Mouse (Mus musculus): Measurements from ENCODE around the gene 1810049J17Rik.

1810049J17Rik gene

GRCm38 (mm10) chr15:12321788-12322621 is at the start of gene 1810049J17Rik:
Gene 1810049J17Rik, minus strand, starts transcription at chr15:12321899.
- under 1% methylated on average over 70 of the region's 70 CpGs for WGBS

DNA sequence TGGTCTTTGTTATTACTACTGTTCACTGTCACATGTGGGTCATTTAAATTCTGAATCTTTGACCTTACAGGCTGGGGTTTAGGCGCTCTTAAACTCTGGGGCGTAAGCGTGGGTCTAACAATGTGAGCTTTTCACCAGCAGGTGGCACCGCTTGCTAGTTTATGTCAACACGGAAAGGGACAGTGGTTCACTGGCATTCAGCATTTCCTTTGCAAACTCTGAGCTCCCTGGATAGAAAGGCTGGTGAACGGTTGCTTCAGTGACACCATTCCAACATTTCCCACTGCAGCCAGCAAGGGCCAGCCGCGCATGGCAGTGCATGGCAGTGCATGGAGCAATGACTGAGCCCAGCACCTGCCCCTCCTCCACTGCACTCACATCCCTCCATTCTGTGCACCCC is 49.5 kb upstream of the 1810049J17Rik start:
- 8% methylated on average over 8 of the region's 8 CpGs for WGBS

DNA sequence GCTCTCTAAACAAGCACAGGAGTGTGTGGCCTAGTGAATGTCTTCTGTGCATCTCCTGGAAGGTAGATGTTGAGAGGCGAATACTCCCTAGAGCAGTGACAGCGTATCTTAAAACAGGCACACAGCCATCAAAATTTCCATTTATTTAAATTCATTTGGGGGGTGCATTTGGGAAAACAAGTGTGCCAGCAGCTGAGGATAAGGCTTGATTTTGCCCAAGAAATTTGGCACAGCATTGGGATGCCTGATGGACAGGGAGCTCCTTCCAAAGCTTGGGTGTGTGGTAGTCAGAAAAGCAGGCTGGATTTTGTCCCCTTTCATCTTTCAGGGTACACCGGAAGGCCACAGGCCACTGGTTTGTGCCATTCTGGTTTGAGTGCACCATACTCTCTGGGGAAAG is 48.4 kb upstream of the 1810049J17Rik start:
- WGBS: 77% methylated on average over 3 of the region's 3 CpGs

DNA sequence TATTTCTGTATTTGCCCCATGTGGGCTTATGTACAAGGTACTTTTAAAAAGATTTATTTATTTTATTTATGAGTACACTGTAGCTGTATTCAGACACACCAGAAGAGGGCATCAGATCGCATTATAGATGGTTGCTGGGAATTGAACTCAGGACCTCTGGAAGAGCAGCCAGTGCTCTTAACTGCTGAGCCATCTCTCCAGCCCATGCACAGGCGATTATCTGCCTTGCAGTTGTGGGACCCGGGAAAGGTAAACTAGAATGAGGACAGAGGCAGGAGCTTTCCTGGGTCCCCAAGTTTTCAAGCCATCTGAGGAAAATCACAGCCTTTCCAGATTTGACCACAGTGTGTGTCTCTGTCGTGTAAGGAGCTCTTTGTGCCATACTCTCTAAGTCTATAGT is 47.2 kb upstream of the 1810049J17Rik start:
- 94% methylated on average over 4 of the region's 4 CpGs for WGBS

- WGBS: 77% methylated on average over 11 of the region's 11 CpGs
Measured at GRCm38 (mm10) chr15:12368357-12368756, 46.7 kb upstream of the 1810049J17Rik start.

- 67% methylated on average over 13 of the region's 13 CpGs for WGBS
Measured at GRCm38 (mm10) chr15:12367306-12368080, 45.8 kb upstream of the 1810049J17Rik start.

- 83% methylated on average over 11 of the region's 11 CpGs for WGBS
Measured at GRCm38 (mm10) chr15:12366580-12367305, 45.0 kb upstream of the 1810049J17Rik start.

DNA sequence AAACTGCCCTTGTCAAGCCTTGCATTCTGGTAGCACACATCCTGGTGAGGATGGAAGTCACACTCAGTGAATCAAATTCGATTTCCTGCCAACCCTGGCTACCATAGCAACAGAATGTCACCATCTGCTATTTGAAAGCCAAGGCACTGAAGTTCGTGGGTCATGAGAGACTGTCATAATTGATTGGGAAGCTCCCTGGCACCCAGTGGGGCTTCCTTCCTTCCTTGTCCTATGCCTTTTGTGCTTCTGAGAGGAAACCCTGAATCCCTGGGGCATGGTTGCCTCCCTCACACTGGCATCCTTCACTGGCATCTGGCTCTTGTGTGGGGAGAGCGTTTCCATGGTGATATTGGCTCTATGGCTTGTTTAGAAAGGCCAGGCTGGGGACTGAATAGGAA is 44.4 kb upstream of the 1810049J17Rik start:
- WGBS: 21% methylated on average over 3 of the region's 3 CpGs

- 75% methylated on average over 15 of the region's 15 CpGs for WGBS
Measured at GRCm38 (mm10) chr15:12365416-12366071, 43.8 kb upstream of the 1810049J17Rik start.

DNA sequence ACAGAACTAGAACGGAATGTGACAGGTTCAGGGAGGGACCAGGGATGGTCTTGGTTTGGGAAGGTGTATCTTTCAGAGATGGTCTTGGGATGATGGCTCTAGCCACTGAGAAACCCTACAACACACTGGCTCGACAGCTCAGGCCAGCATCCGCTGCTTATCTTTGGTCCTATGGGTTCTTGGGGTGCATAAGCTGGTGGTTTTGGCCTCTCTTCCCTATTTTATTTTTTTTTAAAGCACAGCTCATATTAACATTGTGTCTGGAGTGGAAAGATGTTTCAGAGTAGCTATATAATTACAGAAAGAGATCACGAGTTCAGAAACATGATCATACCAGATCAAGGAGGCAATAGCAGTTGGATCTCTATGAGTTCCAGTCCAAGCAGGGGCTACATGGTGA is 42.4 kb upstream of the 1810049J17Rik start:
- 94% methylated on average over 4 of the region's 4 CpGs for WGBS

DNA sequence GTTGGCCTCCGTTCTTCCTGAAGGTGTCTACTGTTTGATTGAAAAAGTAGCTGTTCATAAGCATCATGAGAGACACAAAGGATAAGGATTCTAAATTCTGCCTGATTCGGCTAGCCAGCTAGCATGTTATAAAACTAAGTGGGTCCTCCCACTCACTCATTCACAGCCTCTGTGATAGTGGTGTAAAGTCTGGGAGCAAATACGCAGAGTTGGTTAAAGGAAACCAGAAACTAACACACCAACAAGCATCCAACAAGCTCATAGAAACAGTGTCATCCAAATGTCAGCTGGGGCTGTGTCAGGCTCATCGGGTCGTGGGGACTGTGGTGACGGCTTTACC is 41.0 kb upstream of the 1810049J17Rik start:
- 61% methylated on average over 6 of the region's 6 CpGs for WGBS

- WGBS: 66% methylated on average over 14 of the region's 14 CpGs
Measured at GRCm38 (mm10) chr15:12362001-12362700, 40.5 kb upstream of the 1810049J17Rik start.

GRCm38 (mm10) chr15:12360519-12361212 is 39.0 kb upstream of the 1810049J17Rik start:
- WGBS: 75% methylated on average over 19 of the region's 19 CpGs

- 88% methylated on average over 5 of the region's 5 CpGs for WGBS
Measured at GRCm38 (mm10) chr15:12358384-12358783, 36.7 kb upstream of the 1810049J17Rik start.

- 81% methylated on average over 7 of the region's 7 CpGs for WGBS
Measured at GRCm38 (mm10) chr15:12355907-12356306, 34.2 kb upstream of the 1810049J17Rik start.

GRCm38 (mm10) chr15:12355261-12355660 is 33.6 kb upstream of the 1810049J17Rik start:
- 80% methylated on average over 6 of the region's 6 CpGs for WGBS

DNA sequence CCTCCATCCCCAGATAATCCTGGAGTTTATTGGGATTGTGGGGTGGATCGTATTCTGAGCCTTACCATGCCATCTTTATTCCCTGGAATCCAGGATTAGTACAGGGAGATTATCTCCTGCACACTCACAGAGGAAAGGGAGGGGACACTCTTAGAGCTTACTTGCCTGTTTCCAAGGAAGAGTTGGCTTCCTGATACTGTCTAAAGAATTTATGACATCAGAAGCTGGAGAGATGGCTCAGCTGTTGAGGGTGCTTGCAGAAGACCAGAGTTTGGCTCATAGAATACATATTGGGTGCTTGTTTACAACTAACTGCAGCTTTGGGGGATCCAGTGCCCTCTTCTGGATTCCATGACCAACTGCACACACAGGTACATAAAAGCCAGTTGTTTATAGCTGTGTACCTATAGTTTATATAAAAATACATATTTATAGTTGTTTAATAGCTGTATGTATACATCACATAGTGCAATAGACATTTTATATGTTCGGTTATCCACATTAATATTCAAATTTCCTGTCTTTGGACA is 32.6 kb upstream of the 1810049J17Rik start:
- 96% methylated on average over 2 of the region's 2 CpGs for WGBS

- WGBS: 89% methylated on average over 7 of the region's 7 CpGs
Measured at GRCm38 (mm10) chr15:12351470-12351869, 29.8 kb upstream of the 1810049J17Rik start.

DNA sequence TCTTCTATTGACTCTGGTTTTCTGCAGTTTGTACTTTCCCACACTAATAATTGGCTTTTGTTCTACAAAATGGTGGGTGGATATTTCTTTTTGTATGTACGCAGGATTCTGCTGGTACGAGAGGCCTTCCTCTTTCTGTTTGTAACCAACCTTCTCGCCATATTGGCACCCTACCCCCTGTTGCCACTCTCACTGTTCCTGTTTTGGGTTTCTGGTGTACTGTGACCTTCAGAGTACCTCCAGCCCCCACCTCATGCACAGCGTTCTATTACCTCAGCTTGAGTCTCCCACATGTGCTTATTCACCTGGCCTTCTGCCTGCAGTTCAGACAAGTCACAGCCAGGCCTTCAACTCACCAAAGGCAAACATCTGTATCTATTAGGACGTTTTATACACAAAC is 28.1 kb upstream of the 1810049J17Rik start:
- WGBS: 74% methylated on average over 5 of the region's 5 CpGs

DNA sequence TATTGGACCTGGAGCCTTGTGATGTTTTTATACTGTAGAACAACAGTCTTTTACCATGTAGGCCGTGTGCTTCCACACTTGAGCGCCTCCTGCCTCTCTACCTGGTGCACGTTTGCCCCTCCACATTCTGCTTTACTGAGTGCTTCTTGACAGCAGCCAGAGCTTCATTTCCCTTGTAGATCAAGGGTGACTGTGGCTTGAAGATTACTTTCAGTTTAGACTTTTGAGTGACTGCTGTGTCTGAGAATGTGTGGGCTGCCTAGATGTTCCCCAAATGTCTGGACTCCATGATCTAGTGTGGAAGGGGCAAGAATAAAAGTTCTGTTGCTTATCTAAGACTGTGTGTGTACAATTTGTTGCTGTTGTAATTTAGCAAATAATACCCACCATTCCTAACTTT is 27.3 kb upstream of the 1810049J17Rik start:
- 91% methylated on average over 3 of the region's 3 CpGs for WGBS

Data from cerebral cortex, adult 2 months (tissue).